In genomic region chr2:5715544-5715943, GRCm38 (mm10) we compare ENCODE assay signal across 9 mouse cellular contexts. TPM values are rescaled to one million over a fixed set of nuclear protein-coding genes. Genes with fewer than 3 reads are reported as not detected.
A peak's percentile ranks its signal among the peaks of the same experiment; 100 is the strongest.
DNase-seq lines count a peak whose midpoint lies in the region; ATAC-seq lines count a peak whose summit lies in the region.
"Had no signal": no experiment of that assay in that cellular context is flagged by ENCODE, and none has a peak within 500 bp of the region (broad histone marks: within the 10 kb centered on the region; RNA-seq: fewer than 3 reads in every experiment).

No protein-coding gene starts in this region.

- peak overlapping the region; percentile 97 for H3K4me2 ChIP-seq in heart, embryonic 13.5 days
- H3K4me2 ChIP-seq in midbrain, embryonic 12.5 days (replicated peaks), result peak overlapping the region; percentile 100

- WGBS in heart, embryonic 13.5 days, result 35% methylated on average over 2 of the region's 2 CpGs
- WGBS in hindbrain, embryonic 10.5 days, result 26% methylated on average over 2 of the region's 2 CpGs
- 34% methylated on average over 2 of the region's 2 CpGs for WGBS in midbrain, embryonic 12.5 days

- intact Hi-C loops in heart, postnatal 14 days (cut with DNase I), result loop anchor here (10.0 kb wide), 2 partner anchors 59 to 261 kb away; no protein-coding TSS in a partner anchor

- no peak overlapping the region for H3K27ac ChIP-seq in heart, embryonic 13.5 days (replicated peaks)
- no peak overlapping the region for H3K27ac ChIP-seq in hindbrain, embryonic 10.5 days
- no peak overlapping the region for H3K27ac ChIP-seq in midbrain, embryonic 12.5 days (replicated peaks)
- H3K27ac ChIP-seq: kidney, postnatal 0 days had no signal

- no peak for ATAC-seq in heart, embryonic 13.5 days (ENCODE audit: extremely low read depth, insufficient number of reproducible peaks, low FRiP score, low TSS enrichment)
- no peak for ATAC-seq in midbrain, embryonic 12.5 days (ENCODE audit: low FRiP score, low read depth)

- peaks cover 12% of the 10 kb centered on the region for H3K4me1 ChIP-seq in heart, embryonic 13.5 days
- H3K4me1 ChIP-seq in hindbrain, embryonic 10.5 days (replicated peaks), result peaks cover 26% of the 10 kb centered on the region
- H3K4me1 ChIP-seq in midbrain, embryonic 12.5 days, result peaks cover 20% of the 10 kb centered on the region

- H3K27me3 ChIP-seq in heart, embryonic 13.5 days (replicated peaks), result peaks cover 32% of the 10 kb centered on the region
- H3K27me3 ChIP-seq in hindbrain, embryonic 10.5 days (ENCODE audit: insufficient read depth, poor library complexity, severe bottlenecking), result peaks cover 44% of the 10 kb centered on the region
- peaks cover 40% of the 10 kb centered on the region for H3K27me3 ChIP-seq in midbrain, embryonic 12.5 days

- 0 out of 2 replicates have a peak, but pooled peaks cover 9% of the 10 kb centered on the region for H3K9me3 ChIP-seq in heart, embryonic 13.5 days
- H3K9me3 ChIP-seq in hindbrain, embryonic 10.5 days, result peaks cover 8% of the 10 kb centered on the region
- H3K9me3 ChIP-seq in midbrain, embryonic 12.5 days, result peaks cover 9% of the 10 kb centered on the region; the same call in 1 of the 2 replicates

- no peak overlapping the region for H3K9ac ChIP-seq in heart, embryonic 13.5 days
- H3K9ac ChIP-seq in midbrain, embryonic 12.5 days (replicated peaks), result no peak overlapping the region

- no peak overlapping the region for H3K4me3 ChIP-seq in heart, embryonic 13.5 days
- H3K4me3 ChIP-seq in hindbrain, embryonic 10.5 days, result peak overlapping the region; percentile 71; the same call in 1 of the 2 replicates
- H3K4me3 ChIP-seq in midbrain, embryonic 12.5 days, result no peak overlapping the region

- no peak for DNase-seq in heart, postnatal 14 days
- DNase-seq in R1 (ENCODE audit: low read depth, low spot score), result peak; percentile 80
- DNase-seq in hindbrain, embryonic 10.5 days (ENCODE audit: low spot score), result no peak
- DNase-seq in ovary, postnatal 14 days (ENCODE audit: low spot score), result no peak
- no peak for DNase-seq in layer of hippocampus, adult 9-10 months (ENCODE audit: low spot score)
- no peak for DNase-seq in thymus, adult 18-20 months

- no peaks in the 10 kb centered on the region for H3K36me3 ChIP-seq in heart, embryonic 13.5 days
- no peaks in the 10 kb centered on the region for H3K36me3 ChIP-seq in hindbrain, embryonic 10.5 days
- no peaks in the 10 kb centered on the region for H3K36me3 ChIP-seq in midbrain, embryonic 12.5 days

RNA-seq across cellular contexts. Expression of gene Camk1d, which starts 1.2 kb away (rescaled TPM):
- polyA plus RNA-seq in heart, embryonic 13.5 days (2015; fragmentation: Nextera tagmentation; extraction: Ambion mirVana), result 1.9 and 2.2 TPM in 2 replicates
- total RNA-seq in heart, postnatal 14 days (2021), result 1 to 10 TPM; 5.0 TPM
- 1.3 and 1.8 TPM in 2 replicates for polyA plus RNA-seq in hindbrain, embryonic 10.5 days (2016; fragmentation: Nextera tagmentation; extraction: Ambion mirVana)
- 2.8 and 3.2 TPM in 2 replicates for polyA plus RNA-seq in midbrain, embryonic 12.5 days (2016; fragmentation: Nextera tagmentation; extraction: Ambion mirVana)
